Mouse (Mus musculus): ENCODE measurements at regions not wholly inside any gene's neighbourhood (a gene's known extent, or its start where the extent isn't known, plus 50 kb on each side); places are given as distances from the start of the nearest gene placed in this dataset.
A peak's percentile ranks its signal among the peaks of the same experiment; 100 is the strongest.

DNA sequence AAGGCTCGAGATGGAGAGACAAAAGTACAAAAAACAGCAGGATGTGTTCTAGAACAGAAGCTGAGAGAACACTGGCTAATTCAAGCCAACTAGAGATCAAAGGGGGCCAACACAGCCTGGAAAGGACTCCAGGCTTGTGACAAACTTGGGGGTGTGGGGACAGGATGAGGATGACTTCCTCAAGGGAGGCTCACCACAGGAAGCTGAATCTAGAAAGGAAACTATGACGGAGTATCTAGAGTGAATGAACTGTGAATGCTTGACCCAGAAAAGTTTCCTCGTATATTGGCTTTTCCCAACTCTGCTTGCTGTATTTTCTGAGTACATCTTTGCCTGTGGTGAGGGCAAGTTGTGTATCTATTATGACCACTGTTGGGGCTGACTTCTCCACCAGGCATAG is 93.3 kb upstream of the Cited2 start:
- H3K9me3 ChIP-seq (replicated peaks), result no peaks in the 10 kb centered on the region
- no peak overlapping the region for H3K27ac ChIP-seq (replicated peaks)
- no peak for DNase-seq (ENCODE audit: low spot score)
- H3K4me3 ChIP-seq, result no peak overlapping the region
- WGBS, result 69% methylated on average over 3 of the region's 3 CpGs
- peaks cover 20% of the 10 kb centered on the region for H3K4me1 ChIP-seq
- no peaks in the 10 kb centered on the region for H3K36me3 ChIP-seq
- no peaks in the 10 kb centered on the region for H3K27me3 ChIP-seq (ENCODE audit: low read depth, poor library complexity, severe bottlenecking)

DNA sequence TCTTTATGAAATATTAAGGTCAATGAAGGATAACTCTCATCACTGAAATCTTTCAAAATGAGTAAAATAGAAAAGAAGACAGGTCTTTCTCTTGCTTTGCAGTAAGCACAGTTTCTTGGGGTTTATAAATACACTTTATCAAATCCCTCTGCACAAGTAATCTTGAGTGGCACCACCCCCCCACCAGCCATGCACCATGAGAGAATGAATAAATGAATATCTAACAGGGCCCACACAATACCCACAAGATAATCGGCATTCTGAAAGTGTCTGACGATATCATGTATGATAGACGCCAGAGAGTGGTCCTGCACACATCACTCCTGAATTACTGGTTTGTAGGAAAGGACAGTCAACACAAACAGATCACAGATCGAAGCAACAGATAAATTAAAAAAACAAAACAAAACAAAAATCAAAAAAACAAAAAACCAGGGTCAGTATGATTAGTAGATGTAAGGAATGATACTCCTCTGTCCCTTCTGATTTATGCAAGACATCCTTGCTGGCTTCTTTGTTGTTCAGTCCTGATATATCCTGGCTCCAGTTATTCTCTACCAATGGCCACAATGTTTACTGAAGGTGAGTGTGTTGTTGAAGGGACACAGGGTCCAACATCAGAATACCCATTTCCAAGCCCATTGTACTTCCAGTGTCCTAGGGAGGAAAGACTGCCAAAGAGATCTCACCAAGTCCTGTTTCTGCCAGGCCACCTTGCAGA is 92.0 kb upstream of the Cited2 start:
- no peak for DNase-seq (ENCODE audit: low spot score)
- H3K4me3 ChIP-seq, result no peak overlapping the region
- no peaks in the 10 kb centered on the region for H3K36me3 ChIP-seq
- no peaks in the 10 kb centered on the region for H3K9me3 ChIP-seq (replicated peaks)
- WGBS, result 74% methylated on average over 4 of the region's 4 CpGs
- H3K27ac ChIP-seq (replicated peaks), result peak overlapping the region; percentile 78
- H3K4me1 ChIP-seq, result peaks cover 20% of the 10 kb centered on the region
- no peaks in the 10 kb centered on the region for H3K27me3 ChIP-seq (ENCODE audit: low read depth, poor library complexity, severe bottlenecking)

DNA sequence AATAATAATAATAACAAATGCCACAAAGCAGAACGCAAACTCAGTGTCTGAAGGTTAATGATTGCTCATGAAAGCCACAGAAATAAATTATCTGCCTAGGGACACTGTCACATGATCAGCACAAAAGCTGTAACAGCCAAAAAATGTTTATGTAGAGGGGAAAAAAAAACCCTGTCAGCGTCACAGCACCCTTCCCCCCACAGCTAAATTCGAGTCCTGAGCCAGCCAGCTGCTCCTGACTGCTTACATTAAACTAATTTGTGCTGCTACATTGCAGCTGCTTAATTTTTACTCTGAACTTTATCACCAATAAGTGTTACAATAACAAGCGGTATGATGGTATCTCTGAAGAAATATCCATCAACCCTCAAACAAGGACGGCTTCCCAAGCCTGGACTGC is 91.2 kb upstream of the Cited2 start:
- DNase-seq (ENCODE audit: low spot score), result no peak
- H3K4me3 ChIP-seq, result no peak overlapping the region
- H3K27me3 ChIP-seq (ENCODE audit: low read depth, poor library complexity, severe bottlenecking), result no peaks in the 10 kb centered on the region
- no peaks in the 10 kb centered on the region for H3K36me3 ChIP-seq
- H3K27ac ChIP-seq (replicated peaks), result peak overlapping the region; percentile 78
- H3K9me3 ChIP-seq (replicated peaks), result no peaks in the 10 kb centered on the region
- H3K4me1 ChIP-seq, result peaks cover 20% of the 10 kb centered on the region
- 59% methylated on average over 5 of the region's 5 CpGs for WGBS

DNA sequence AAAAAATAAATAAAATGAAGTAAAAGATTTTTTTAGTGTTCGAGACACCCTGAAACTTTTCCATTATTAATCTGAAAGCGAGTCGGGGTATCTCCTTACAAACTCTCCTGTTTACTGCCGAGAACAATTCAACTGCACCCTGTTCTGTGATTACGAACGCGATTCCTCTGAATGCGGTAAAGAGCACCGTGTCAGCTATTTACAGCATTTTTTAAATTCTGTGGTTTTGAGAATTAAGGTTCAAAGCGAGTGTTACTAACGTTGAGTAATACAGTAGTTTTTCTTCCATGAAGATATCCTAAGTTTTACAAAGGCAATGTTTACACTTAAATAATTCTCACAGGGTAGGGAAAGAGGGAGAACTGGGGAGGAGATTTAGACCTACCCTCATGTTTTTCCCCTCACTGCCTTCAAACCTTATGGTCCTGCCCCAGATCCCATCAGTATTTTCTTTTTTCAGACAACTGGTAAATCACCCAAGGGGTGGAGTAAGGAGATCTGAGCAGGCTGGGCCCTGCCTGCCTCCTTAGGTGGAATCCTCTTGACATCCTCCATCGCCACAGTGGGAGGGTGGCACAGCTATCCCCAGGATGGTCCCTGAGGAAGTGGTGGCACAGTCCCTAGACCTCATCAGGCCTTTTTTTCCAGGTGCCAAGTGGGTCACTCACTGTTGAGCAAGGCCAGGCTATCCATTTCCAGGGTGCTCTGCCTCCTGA is 89.9 kb upstream of the Cited2 start:
- H3K27me3 ChIP-seq (ENCODE audit: low read depth, poor library complexity, severe bottlenecking), result no peaks in the 10 kb centered on the region
- 86% methylated on average over 12 of the region's 12 CpGs for WGBS

DNA sequence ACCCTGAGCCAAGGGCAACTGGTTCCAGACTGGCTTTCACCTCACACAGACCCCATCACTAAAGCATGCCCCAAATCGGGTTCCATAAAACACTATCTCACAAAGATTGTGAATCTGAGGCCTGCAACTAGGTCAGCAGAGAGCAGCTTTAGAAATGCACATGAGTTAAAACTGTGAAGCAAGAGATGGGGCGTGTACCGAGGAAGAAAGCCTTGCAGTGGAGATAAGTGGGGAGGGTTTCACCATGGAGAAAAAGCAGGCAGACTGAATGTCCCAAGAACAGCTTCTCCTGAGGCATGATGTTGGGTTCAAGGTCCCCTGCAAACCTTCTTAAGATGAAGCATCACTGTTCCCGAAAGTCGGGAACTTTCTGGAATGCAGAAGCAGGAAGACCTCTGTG is 77.7 kb upstream of the Cited2 start:
- Histone ChIP-seq H3K27me3 (ENCODE audit: low read depth, poor library complexity, severe bottlenecking) (no peaks in the 10 kb centered on the region), H3K4me3 (no peak overlapping the region), H3K4me1 (no peaks in the 10 kb centered on the region), H3K36me3 (no peaks in the 10 kb centered on the region), H3K27ac (replicated peaks) (no peak overlapping the region), H3K9me3 (replicated peaks) (no peaks in the 10 kb centered on the region)
- 86% methylated on average over 5 of the region's 5 CpGs for WGBS
- no peak for DNase-seq (ENCODE audit: low spot score)

More for the DNA sequence above, 89.9 kb upstream of the Cited2 start:
- Histone ChIP-seq H3K36me3 (no peaks in the 10 kb centered on the region), H3K4me3 (no peak overlapping the region), H3K9me3 (replicated peaks) (no peaks in the 10 kb centered on the region), H3K27ac (replicated peaks) (peak overlapping the region; percentile 78; the same call in 1 of the 2 replicates), H3K4me1 (peaks cover 20% of the 10 kb centered on the region)
- DNase-seq (ENCODE audit: low spot score), result no peak

DNA sequence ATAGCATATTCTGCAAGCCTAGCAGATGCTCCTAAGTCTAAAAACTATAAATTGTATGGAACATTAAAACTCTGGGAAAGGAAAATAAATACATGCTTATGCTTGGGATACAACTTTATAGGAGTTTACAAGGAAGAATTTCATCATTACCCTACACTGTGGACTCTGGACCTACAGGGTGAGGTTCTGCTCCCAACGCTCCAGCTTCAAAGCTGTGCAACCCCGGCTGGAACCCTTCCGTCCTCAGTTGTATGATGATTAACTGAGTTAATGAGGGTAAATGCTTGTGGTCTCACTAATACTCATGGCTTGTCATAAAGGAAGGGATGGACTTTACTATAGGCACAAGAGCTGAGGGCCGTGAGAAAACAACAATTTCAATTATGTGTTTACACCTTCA is 76.6 kb upstream of the Cited2 start:
- no peaks in the 10 kb centered on the region for H3K9me3 ChIP-seq (replicated peaks)
- no peak for DNase-seq (ENCODE audit: low spot score)
- no peak overlapping the region for H3K27ac ChIP-seq (replicated peaks)
- no peaks in the 10 kb centered on the region for H3K27me3 ChIP-seq (ENCODE audit: low read depth, poor library complexity, severe bottlenecking)
- no peaks in the 10 kb centered on the region for H3K36me3 ChIP-seq
- 97% methylated on average over 4 of the region's 4 CpGs for WGBS
- H3K4me3 ChIP-seq, result no peak overlapping the region
- H3K4me1 ChIP-seq, result no peaks in the 10 kb centered on the region

DNA sequence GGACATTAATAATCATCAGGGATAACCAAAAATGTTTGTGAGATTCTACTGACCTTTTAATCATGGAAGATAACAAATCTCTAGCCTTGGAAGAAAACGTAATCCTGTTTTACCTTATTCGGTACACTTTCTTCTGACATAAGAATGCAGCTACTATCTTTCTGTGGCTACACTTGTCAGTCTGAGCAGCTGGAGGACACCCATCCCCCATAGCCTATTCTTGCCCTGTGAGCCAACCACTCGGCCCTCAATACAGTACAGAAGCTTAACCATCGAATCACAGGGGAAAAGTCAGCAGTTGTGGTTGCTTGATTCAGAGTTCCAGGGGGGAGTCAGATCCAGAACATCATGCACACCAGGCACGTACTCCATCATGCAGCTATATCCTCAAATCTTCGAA is 74.9 kb upstream of the Cited2 start:
- Histone ChIP-seq H3K4me1 (peaks cover 10% of the 10 kb centered on the region), H3K9me3 (replicated peaks) (no peaks in the 10 kb centered on the region), H3K27ac (replicated peaks) (no peak overlapping the region), H3K36me3 (no peaks in the 10 kb centered on the region), H3K4me3 (no peak overlapping the region), H3K27me3 (ENCODE audit: low read depth, poor library complexity, severe bottlenecking) (no peaks in the 10 kb centered on the region)
- 76% methylated on average over 6 of the region's 6 CpGs for WGBS
- DNase-seq (ENCODE audit: low spot score), result no peak

DNA sequence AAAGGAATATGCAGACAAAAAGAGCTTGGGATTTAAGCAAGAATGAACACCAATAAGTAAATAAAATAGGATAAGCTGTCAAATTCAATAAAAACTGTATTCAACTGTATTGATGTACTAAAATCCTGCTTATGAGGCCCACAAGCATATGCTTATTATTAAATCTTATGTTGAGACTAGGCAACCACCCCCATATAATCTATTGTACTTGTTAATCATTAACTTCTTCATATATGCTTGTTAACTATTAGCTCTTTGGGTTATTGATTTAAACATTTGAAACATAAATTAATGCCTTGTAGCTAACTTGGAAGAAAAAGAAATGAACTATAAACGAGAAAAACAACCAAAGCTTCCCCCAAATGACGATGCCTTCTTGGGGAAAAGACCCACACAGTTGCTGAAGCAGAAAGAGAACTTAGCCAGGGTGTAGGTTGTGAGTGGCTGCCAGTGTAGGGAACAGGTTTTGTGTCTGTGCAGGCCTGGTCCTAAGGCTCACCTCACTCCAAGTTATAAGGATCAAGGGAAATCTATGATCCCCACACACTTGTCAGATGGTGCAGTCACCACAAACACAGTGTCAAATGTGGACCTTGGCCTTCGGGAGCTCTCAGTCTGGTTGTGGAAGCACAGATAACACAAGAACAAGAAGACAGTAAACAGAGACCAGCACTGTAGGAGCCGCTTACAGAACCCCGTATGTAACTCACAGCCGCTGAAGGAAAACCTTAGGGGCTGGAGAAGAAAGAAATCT is 71.8 kb upstream of the Cited2 start:
- Histone ChIP-seq H3K4me3 (no peak overlapping the region), H3K27ac (replicated peaks) (no peak overlapping the region), H3K27me3 (ENCODE audit: low read depth, poor library complexity, severe bottlenecking) (no peaks in the 10 kb centered on the region)

DNA sequence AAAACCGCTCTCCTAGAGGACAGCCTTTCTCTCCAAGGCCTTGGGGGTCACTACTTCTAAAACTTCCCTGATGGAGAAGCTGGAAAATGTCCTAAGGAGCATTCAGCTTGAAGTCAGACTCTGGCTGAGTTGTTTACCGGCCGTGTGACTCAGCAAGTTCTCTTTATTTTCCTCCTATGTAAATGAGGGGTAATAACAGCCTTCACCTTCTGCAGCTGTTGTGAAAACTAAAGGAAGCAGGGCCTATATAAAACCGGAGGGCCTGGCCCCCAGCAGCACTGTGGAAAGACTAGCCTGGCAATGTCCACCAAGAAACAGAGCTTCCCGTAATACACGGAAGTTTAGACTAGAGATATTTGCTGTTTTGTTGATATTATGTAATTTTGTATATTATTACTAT is 69.7 kb upstream of the Cited2 start:
- Histone ChIP-seq H3K4me1 (peaks cover 36% of the 10 kb centered on the region), H3K27me3 (ENCODE audit: low read depth, poor library complexity, severe bottlenecking) (no peaks in the 10 kb centered on the region), H3K36me3 (no peaks in the 10 kb centered on the region), H3K9me3 (replicated peaks) (no peaks in the 10 kb centered on the region), H3K4me3 (no peak overlapping the region), H3K27ac (replicated peaks) (0 out of 2 replicates have a peak overlapping the region, but pooled peaks have one; percentile 2)
- DNase-seq (ENCODE audit: low spot score), result no peak
- WGBS, result 53% methylated on average over 6 of the region's 6 CpGs

More for the DNA sequence above, 71.8 kb upstream of the Cited2 start:
- peaks cover 25% of the 10 kb centered on the region for H3K4me1 ChIP-seq
- H3K36me3 ChIP-seq, result no peaks in the 10 kb centered on the region
- 89% methylated on average over 6 of the region's 6 CpGs for WGBS
- H3K9me3 ChIP-seq (replicated peaks), result no peaks in the 10 kb centered on the region
- DNase-seq (ENCODE audit: low spot score), result no peak

DNA sequence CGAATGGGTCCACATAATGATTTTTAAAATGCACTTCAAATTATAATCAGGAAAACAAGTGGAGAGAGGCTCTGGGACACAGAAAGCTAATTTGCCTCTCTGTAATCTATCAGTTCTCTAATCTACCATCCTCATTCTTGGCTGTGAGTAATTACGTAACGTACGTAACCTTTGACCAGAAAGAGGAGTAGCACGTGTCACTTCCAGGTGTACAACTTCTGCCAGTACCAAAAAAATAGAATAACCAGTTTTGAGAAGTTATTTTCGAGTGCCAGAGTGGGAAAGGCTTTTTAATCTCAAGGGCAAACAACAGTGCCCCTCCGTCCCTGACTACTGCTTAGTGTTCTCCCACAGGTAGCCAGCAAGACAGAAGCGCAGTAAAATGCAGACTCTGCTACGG is 69.2 kb upstream of the Cited2 start:
- Histone ChIP-seq H3K27ac (replicated peaks) (no peak overlapping the region), H3K27me3 (ENCODE audit: low read depth, poor library complexity, severe bottlenecking) (no peaks in the 10 kb centered on the region), H3K36me3 (no peaks in the 10 kb centered on the region), H3K9me3 (replicated peaks) (no peaks in the 10 kb centered on the region), H3K4me1 (peaks cover 36% of the 10 kb centered on the region), H3K4me3 (no peak overlapping the region)
- 80% methylated on average over 9 of the region's 9 CpGs for WGBS
- DNase-seq (ENCODE audit: low spot score), result no peak

DNA sequence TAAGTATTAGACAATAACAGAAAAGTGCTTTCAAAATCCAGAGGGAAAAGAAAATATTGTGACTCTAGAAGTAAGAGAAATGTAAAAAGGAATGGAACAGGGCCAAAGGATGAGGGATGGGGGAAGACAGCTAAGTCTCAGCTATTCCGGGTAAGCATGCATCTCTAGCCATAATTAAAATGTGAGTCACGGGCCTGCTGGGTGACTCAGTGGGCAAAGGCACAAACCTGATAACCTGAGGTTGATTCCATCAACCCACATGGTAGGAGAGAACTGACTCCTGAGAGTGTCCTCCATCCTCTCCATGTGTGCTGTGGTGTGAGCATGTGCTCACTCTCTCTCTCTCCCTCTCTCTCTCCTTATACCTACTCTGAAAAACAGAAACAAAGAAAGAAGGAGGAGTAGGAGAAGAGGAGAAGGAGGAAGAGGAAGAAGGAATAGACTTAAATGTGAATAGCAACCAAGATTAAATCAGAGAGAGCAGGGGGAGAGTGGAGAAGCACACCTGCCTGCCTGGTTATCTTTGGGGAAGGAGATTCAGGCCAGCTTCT is 68.6 kb upstream of the Cited2 start:
- 74% methylated on average over 2 of the region's 2 CpGs for WGBS
- Histone ChIP-seq H3K27ac (replicated peaks) (no peak overlapping the region), H3K27me3 (ENCODE audit: low read depth, poor library complexity, severe bottlenecking) (no peaks in the 10 kb centered on the region), H3K4me1 (peaks cover 36% of the 10 kb centered on the region), H3K36me3 (no peaks in the 10 kb centered on the region), H3K4me3 (no peak overlapping the region), H3K9me3 (replicated peaks) (no peaks in the 10 kb centered on the region)
- DNase-seq (ENCODE audit: low spot score), result no peak

DNA sequence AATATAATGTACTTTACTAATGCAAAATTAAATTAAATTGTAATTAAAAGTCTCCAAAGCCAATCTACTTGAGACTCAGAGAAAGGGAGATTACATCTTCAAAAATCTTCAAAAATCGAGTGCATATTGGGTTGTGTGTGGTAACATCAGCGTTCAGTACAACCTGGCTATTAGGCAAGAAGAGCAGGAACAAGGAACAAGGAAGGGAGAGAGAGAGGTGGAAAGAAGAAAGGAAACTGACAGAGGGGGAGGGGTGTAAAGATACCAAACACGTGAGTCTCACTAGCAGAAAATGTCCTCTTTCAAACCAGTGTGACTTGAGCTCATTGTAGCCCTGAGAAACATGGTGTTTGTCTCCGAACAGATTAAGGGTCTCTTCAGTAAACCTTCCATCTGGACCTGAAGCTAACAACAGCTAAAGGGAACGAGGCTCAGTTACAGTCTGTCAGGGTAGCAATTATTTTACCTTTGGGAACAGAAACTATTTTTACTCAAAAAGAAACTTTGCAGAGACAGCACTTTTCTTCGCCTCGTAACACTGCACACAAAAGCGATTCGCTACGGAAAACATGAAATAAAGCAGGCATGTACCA is 67.5 kb upstream of the Cited2 start:
- Histone ChIP-seq H3K4me3 (no peak overlapping the region), H3K27me3 (ENCODE audit: low read depth, poor library complexity, severe bottlenecking) (no peaks in the 10 kb centered on the region), H3K4me1 (peaks cover 36% of the 10 kb centered on the region), H3K36me3 (no peaks in the 10 kb centered on the region), H3K27ac (replicated peaks) (peak overlapping the region; percentile 33; the same call in 1 of the 2 replicates), H3K9me3 (replicated peaks) (no peaks in the 10 kb centered on the region)
- WGBS, result 74% methylated on average over 10 of the region's 10 CpGs
- no peak for DNase-seq (ENCODE audit: low spot score)
